Mouse (Mus musculus): ENCODE data around the gene Cnot8. TPM values are rescaled to one million over a fixed set of nuclear protein-coding genes. Genes with fewer than 3 reads are reported as not detected.
A peak's percentile ranks its signal among the peaks of the same experiment; 100 is the strongest.
"Not testable (repeated sequence)": the region's sequence is repeated elsewhere in the genome, so short reads cannot be mapped to it uniquely, and the experiment has no call there.

Gene Cnot8
- polyA plus RNA-seq, 1 experiment from 2014 or later: 34.1 TPM

- Histone ChIP-seq H3K27ac (replicated peaks) (no peak overlapping the region), H3K4me1 (replicated peaks) (peaks cover 23% of the 10 kb centered on the region), H3K9me3 (replicated peaks) (no peaks in the 10 kb centered on the region), H3K4me2 (no peak overlapping the region), H3K9ac (no peak overlapping the region), H3K36me3 (replicated peaks) (no peaks in the 10 kb centered on the region), H3K27me3 (peaks cover 46% of the 10 kb centered on the region), H3K4me3 (replicated peaks) (no peak overlapping the region)
- WGBS (ENCODE audit: insufficient replicate concordance): 63% methylated on average over 4 of the region's 4 CpGs
- ATAC-seq (ENCODE audit: insufficient read depth): no peak
Observed at GRCm38 (mm10) chr11:58094766-58095165, 9.2 kb upstream of the Cnot8 start.

- Histone ChIP-seq H3K9ac (no peak overlapping the region), H3K4me1 (replicated peaks) (peaks cover 23% of the 10 kb centered on the region), H3K4me3 (replicated peaks) (no peak overlapping the region), H3K9me3 (replicated peaks) (no peaks in the 10 kb centered on the region), H3K4me2 (no peak overlapping the region), H3K27ac (replicated peaks) (peak overlapping the region; percentile 8; the same call in 1 of the 2 replicates), H3K36me3 (replicated peaks) (no peaks in the 10 kb centered on the region), H3K27me3 (peaks cover 46% of the 10 kb centered on the region)
- WGBS (ENCODE audit: insufficient replicate concordance): 66% methylated on average over 1 of the region's 1 CpGs
- ATAC-seq (ENCODE audit: insufficient read depth): peak; percentile 72
Observed at GRCm38 (mm10) chr11:58095561-58095960, 8.4 kb upstream of the Cnot8 start.

GRCm38 (mm10) chr11:58096160-58096559 is 7.8 kb upstream of the Cnot8 start:
- no peak overlapping the region for H3K9ac ChIP-seq
- 43% methylated on average over 5 of the region's 5 CpGs for WGBS (ENCODE audit: insufficient replicate concordance)
- H3K4me1 ChIP-seq (replicated peaks): peaks cover 23% of the 10 kb centered on the region
- no peaks in the 10 kb centered on the region for H3K9me3 ChIP-seq (replicated peaks)
- H3K27me3 ChIP-seq: peaks cover 46% of the 10 kb centered on the region
- no peak overlapping the region for H3K4me3 ChIP-seq (replicated peaks)
- peak overlapping the region; percentile 1; the same call in 1 of the 2 replicates for H3K27ac ChIP-seq (replicated peaks)
- H3K36me3 ChIP-seq (replicated peaks): no peaks in the 10 kb centered on the region
- ATAC-seq (ENCODE audit: insufficient read depth): no peak
- no peak overlapping the region for H3K4me2 ChIP-seq

GRCm38 (mm10) chr11:58096821-58097620 is 6.9 kb upstream of the Cnot8 start:
- H3K9ac ChIP-seq: no peak overlapping the region

GRCm38 (mm10) chr11:58097621-58098365 is 6.2 kb upstream of the Cnot8 start:
- 5% methylated on average over 35 of the region's 38 CpGs for WGBS (ENCODE audit: insufficient replicate concordance)
- Histone ChIP-seq H3K36me3 (replicated peaks) (no peaks in the 10 kb centered on the region), H3K4me1 (replicated peaks) (peaks cover 19% of the 10 kb centered on the region), H3K4me3 (replicated peaks) (peak overlapping the region; percentile 39), H3K27ac (replicated peaks) (no peak overlapping the region), H3K27me3 (peaks cover 46% of the 10 kb centered on the region), H3K9me3 (replicated peaks) (no peaks in the 10 kb centered on the region), H3K4me2 (peak overlapping the region; percentile 62), H3K9ac (no peak overlapping the region)
- peak; percentile 30 for ATAC-seq (ENCODE audit: insufficient read depth)

More at GRCm38 (mm10) chr11:58096821-58097620, 6.9 kb upstream of the Cnot8 start:
- Histone ChIP-seq H3K4me3 (replicated peaks) (peak overlapping the region; percentile 39), H3K36me3 (replicated peaks) (no peaks in the 10 kb centered on the region), H3K4me1 (replicated peaks) (peaks cover 23% of the 10 kb centered on the region), H3K27me3 (peaks cover 46% of the 10 kb centered on the region), H3K9me3 (replicated peaks) (no peaks in the 10 kb centered on the region), H3K27ac (replicated peaks) (no peak overlapping the region), H3K4me2 (peak overlapping the region; percentile 62; the same call in 1 of the 2 replicates)
- ATAC-seq (ENCODE audit: insufficient read depth): no peak
- WGBS (ENCODE audit: insufficient replicate concordance): 49% methylated on average over 20 of the region's 20 CpGs

- H3K36me3 ChIP-seq (replicated peaks); H3K9me3 ChIP-seq (replicated peaks); ATAC-seq (ENCODE audit: insufficient read depth); H3K9ac ChIP-seq; H3K4me3 ChIP-seq (replicated peaks); H3K27ac ChIP-seq (replicated peaks): not testable (repeated sequence)
- peaks cover 18% of the 10 kb centered on the region for H3K4me1 ChIP-seq (replicated peaks)
- WGBS (ENCODE audit: insufficient replicate concordance): 57% methylated on average over 5 of the region's 5 CpGs
- peak overlapping the region; percentile 62; the same call in 1 of the 2 replicates for H3K4me2 ChIP-seq
- H3K27me3 ChIP-seq: peaks cover 46% of the 10 kb centered on the region
Observed at GRCm38 (mm10) chr11:58098366-58098720, 5.6 kb upstream of the Cnot8 start.

GRCm38 (mm10) chr11:58100006-58100405 is 3.9 kb upstream of the Cnot8 start:
- no peak for ATAC-seq (ENCODE audit: insufficient read depth)
- no peak overlapping the region for H3K4me2 ChIP-seq
- H3K9me3 ChIP-seq (replicated peaks): no peaks in the 10 kb centered on the region
- no peak overlapping the region for H3K27ac ChIP-seq (replicated peaks)
- no peaks in the 10 kb centered on the region for H3K36me3 ChIP-seq (replicated peaks)
- peaks cover 27% of the 10 kb centered on the region for H3K4me1 ChIP-seq (replicated peaks)
- H3K4me3 ChIP-seq (replicated peaks): no peak overlapping the region
- no peak overlapping the region for H3K9ac ChIP-seq
- H3K27me3 ChIP-seq: peaks cover 41% of the 10 kb centered on the region
- 64% methylated on average over 2 of the region's 2 CpGs for WGBS (ENCODE audit: insufficient replicate concordance)

GRCm38 (mm10) chr11:58101194-58101720 is 2.7 kb upstream of the Cnot8 start:
- Histone ChIP-seq H3K36me3 (replicated peaks) (no peaks in the 10 kb centered on the region), H3K4me1 (replicated peaks) (peaks cover 36% of the 10 kb centered on the region), H3K4me3 (replicated peaks) (no peak overlapping the region), H3K9me3 (replicated peaks) (no peaks in the 10 kb centered on the region), H3K4me2 (no peak overlapping the region), H3K9ac (no peak overlapping the region), H3K27ac (replicated peaks) (no peak overlapping the region), H3K27me3 (peaks cover 28% of the 10 kb centered on the region)
- WGBS (ENCODE audit: insufficient replicate concordance): 57% methylated on average over 4 of the region's 4 CpGs
- no peak for ATAC-seq (ENCODE audit: insufficient read depth)

GRCm38 (mm10) chr11:58102146-58102545 is 1.8 kb upstream of the Cnot8 start:
- no peak for ATAC-seq (ENCODE audit: insufficient read depth)
- Histone ChIP-seq H3K36me3 (replicated peaks) (no peaks in the 10 kb centered on the region), H3K9ac (no peak overlapping the region), H3K27ac (replicated peaks) (no peak overlapping the region), H3K4me3 (replicated peaks) (no peak overlapping the region), H3K27me3 (peaks cover 19% of the 10 kb centered on the region), H3K4me2 (no peak overlapping the region), H3K9me3 (replicated peaks) (no peaks in the 10 kb centered on the region), H3K4me1 (replicated peaks) (peaks cover 35% of the 10 kb centered on the region)
- WGBS (ENCODE audit: insufficient replicate concordance): 72% methylated on average over 3 of the region's 3 CpGs

GRCm38 (mm10) chr11:58102581-58103343 is 1.2 kb upstream of the Cnot8 start:
- peaks cover 37% of the 10 kb centered on the region for H3K4me1 ChIP-seq (replicated peaks)
- peak overlapping the region; percentile 77 for H3K4me2 ChIP-seq
- no peaks in the 10 kb centered on the region for H3K36me3 ChIP-seq (replicated peaks)
- WGBS (ENCODE audit: insufficient replicate concordance): 77% methylated on average over 9 of the region's 9 CpGs
- peak overlapping the region; percentile 94 for H3K27ac ChIP-seq (replicated peaks)
- H3K9ac ChIP-seq: peak overlapping the region; percentile 88
- peak overlapping the region; percentile 90; the same call in 1 of the 2 replicates for H3K4me3 ChIP-seq (replicated peaks)
- peaks cover 13% of the 10 kb centered on the region for H3K27me3 ChIP-seq
- no peak for ATAC-seq (ENCODE audit: insufficient read depth)
- no peaks in the 10 kb centered on the region for H3K9me3 ChIP-seq (replicated peaks)

Data from liver, embryonic 15.5 days (tissue).